8 mouse cellular contexts compared by ENCODE assay signal in genomic region chr1:91297799-91298744, GRCm38 (mm10). TPM values are rescaled to one million over a fixed set of nuclear protein-coding genes. Genes with fewer than 3 reads are reported as not detected.
DNase-seq lines count a peak whose midpoint lies in the region; ATAC-seq lines count a peak whose summit lies in the region.

Gene Scly, plus strand, starts transcription at chr1:91298338.

- H3K9me3 ChIP-seq in hindbrain, embryonic 15.5 days, result no peaks in the 10 kb centered on the region

- 1% methylated on average over 55 of the region's 65 CpGs for WGBS in hindbrain, embryonic 15.5 days

- H3K4me2 ChIP-seq in hindbrain, embryonic 15.5 days, result peak within 1 kb of the TSS; percentile 74

- no peaks in the 10 kb centered on the region for H3K36me3 ChIP-seq in hindbrain, embryonic 15.5 days

- peak within 1 kb of the TSS; percentile 76 for H3K9ac ChIP-seq in hindbrain, embryonic 15.5 days

- peak within 1 kb of the TSS; percentile 70 for H3K27ac ChIP-seq in hindbrain, embryonic 15.5 days (replicated peaks)

- H3K27me3 ChIP-seq in hindbrain, embryonic 15.5 days, result no peaks in the 10 kb centered on the region

- H3K4me3 ChIP-seq in hindbrain, embryonic 15.5 days, result peak within 1 kb of the TSS; percentile 94

- peaks cover 7% of the 10 kb centered on the region for H3K4me1 ChIP-seq in hindbrain, embryonic 15.5 days (replicated peaks)

- peak; percentile 90 for DNase-seq in T-cell, adult 2 months (ENCODE audit: low spot score)
- DNase-seq in cerebellum, postnatal 36 days, result peak; percentile 94 to 96
- peak; percentile 95 to 96 for DNase-seq in frontal cortex, postnatal 36 days (ENCODE audit: low spot score in 2 of 2)
- peak; percentile 92 for DNase-seq in left cerebral cortex, adult 11 months (ENCODE audit: low spot score)
- peak; percentile 94 to 95 for DNase-seq in lung, postnatal 4 days
- peak; percentile 81 for DNase-seq in retina, postnatal 7 days (ENCODE audit: low read depth, low spot score)
- DNase-seq in urinary bladder, adult 2 months (ENCODE audit: low spot score), result peak; percentile 91

- peak; percentile 99 for ATAC-seq in hindbrain, embryonic 15.5 days (ENCODE audit: low FRiP score, low read depth)

RNA-seq across cellular contexts. Expression of gene Scly, which starts in this region (rescaled TPM):
- 11.9 and 13.5 TPM in 2 replicates for polyA plus RNA-seq in hindbrain, embryonic 15.5 days (2015; fragmentation: Nextera tagmentation; extraction: Ambion mirVana)
- 21.1 and 21.8 TPM in 2 replicates for polyA plus RNA-seq in urinary bladder, adult 2 months (2012; rRNA removed)

Comparison
In these comparisons a context has a peak if more than half of its experiments do, and no peak if none do; other contexts are left out.
1. Peak in every context shown above with its lines: DNase-seq, ATAC-seq, H3K4me3 ChIP-seq and H3K27ac ChIP-seq.